Mouse (Mus musculus): Measurements from ENCODE around the gene Accs.

The Accs gene

DNA sequence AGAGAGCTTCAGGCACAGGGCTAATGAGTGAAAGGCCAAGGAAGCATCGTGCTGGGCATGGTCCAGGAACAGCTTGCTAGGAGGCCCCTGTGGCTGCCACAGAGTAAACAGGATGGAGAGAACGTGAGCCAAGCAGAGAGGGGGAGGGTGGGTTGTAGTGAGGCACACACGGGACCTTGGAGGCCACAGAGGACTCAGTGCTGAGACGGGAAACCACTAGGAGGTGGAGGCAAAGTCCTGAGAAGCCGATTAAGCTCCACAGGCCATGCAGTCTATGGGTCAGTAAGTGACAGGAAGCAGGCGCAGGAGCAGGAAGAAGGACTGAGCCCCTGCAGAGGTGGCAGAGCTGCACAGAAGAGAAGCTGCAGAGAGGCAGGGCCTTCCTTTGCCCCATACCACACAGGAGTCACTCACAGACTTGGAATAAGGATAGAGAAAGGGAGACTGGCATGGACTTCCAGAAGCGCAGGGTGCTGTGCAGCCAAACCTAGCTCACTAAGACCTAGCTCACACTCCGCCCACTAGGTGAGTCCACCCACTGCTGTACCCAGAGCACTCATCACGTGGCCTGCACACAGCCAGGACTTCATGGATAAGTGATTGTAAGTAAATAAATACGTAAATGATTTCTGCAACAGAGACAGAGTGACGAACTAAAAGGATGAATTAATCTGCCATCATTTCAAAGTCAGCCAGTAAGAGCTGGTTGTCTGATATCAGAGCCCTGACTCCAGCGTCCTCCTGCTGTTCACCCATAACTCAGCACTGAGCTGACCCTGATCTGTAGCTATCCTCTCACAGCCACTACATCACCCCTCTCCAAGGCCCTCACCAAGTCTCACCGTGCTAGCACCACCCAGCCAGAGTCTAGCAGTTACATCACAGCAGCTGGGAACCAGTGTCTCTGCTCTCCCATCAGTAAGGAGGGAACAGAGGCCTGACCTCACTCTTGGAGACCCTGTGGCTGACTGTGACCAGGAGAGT is 57.9 kb downstream of the Accs start:
- peak; percentile 96 for DNase-seq

DNA sequence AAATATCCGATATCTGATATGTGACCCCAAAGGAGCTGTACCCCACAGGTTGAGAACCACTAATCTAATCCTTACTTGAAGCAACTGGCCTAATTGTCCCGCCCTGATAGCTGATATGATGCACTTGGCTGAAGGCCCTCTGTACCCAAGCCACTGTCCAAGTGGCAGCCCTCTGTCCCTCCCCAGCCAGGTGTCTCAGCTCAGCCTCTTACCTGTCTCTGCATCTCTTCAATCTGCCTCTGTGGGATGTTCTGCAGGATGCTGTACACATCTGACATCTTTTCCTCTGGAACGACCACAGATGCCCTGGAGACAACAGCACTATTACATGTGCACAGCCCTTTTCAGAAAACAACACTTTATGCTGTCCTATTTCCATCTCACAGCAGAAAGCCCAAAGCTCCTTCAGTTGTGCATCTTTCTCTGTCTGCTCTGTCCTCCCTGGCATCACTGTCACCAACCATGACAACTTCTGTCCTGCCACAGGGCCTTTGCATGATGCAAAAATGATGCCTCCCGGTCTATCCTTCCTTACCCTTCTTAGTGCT is 58.9 kb downstream of the Accs start:
- peak; percentile 77 for DNase-seq

GRCm38 (mm10) chr2:93788557-93788956 is 61.2 kb downstream of the Accs start:
- no peak for DNase-seq

GRCm38 (mm10) chr2:93786175-93786574 is 63.6 kb downstream of the Accs start:
- peak; percentile 97 for DNase-seq

DNA sequence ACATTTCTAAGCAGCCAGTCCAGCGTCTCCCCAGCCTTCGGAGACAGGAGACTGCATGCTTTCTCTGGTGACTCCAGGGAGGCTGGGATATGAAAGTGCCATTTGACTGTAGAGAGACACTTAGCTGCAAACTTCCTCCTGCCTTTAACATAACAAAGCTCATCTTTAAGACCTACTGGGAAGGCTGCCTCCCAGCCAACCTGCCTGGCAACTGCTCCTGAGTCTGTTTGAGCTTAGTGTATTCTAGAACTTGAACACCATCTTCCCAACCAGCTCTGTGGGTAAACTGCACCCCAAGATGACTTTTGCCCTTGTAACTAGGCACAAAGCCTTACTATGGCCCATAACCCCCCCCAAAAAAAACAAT is 64.3 kb downstream of the Accs start:
- DNase-seq: no peak

DNA sequence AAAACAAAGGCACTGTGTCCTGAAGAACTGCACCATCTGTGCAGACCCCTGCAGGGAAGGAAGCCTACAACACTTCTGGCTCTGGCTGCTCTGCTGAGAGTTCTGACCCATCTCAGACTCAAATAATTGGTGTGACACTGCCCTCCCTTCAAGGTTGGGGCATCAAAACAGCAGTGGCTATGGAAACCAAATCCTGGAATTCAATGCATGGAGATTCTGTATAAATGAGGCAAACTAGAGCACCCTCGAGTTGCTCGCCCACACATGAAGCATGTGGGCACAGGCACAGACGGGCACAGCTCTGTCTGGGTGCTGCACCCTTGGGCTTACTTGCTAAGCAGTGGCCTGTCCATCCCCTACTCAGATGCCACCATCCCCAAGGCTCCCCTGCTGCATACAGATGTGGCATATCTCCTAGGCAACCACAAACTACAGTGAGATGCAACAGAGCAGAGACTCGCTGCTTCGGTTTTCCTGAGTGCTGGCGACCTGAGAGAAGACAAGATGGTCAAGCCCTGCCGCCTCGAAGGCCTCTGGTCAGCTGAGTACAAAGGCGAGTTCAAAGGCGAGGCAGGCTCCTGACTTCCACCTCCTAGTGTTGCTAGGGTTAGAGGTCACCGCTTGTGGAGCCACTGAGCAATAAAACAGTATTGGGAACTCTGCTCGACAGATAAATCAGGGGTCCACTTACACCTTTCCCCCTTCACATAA is 64.9 kb downstream of the Accs start:
- peak; percentile 78 for DNase-seq

GRCm38 (mm10) chr2:93783926-93784539 is 65.7 kb downstream of the Accs start:
- peak; percentile 68 for DNase-seq
